ENCODE assay signal across 24 mouse cellular contexts in genomic region chr3:19888405-19888804, GRCm38 (mm10).
DNase-seq lines count a peak whose midpoint lies in the region; ATAC-seq and TF ChIP-seq lines count a peak whose summit lies in the region.
"Had no signal": no experiment of that assay in that cellular context is flagged by ENCODE, and none has a peak within 500 bp of the region (broad histone marks: within the 10 kb centered on the region; RNA-seq: fewer than 3 reads in every experiment).

No protein-coding gene starts in this region.

- no peak for TF ChIP-seq EP300 in heart, postnatal 0 days (IDR thresholded peaks at IDR 0.05; ENCODE audit: low read depth)

- H3K27me3 ChIP-seq in heart, postnatal 0 days (ENCODE audit: control insufficient read depth, insufficient read depth, low read length): no peaks in the 10 kb centered on the region
- H3K27me3 ChIP-seq in heart, embryonic 10.5 days (ENCODE audit: insufficient read depth, poor library complexity, severe bottlenecking): no peaks in the 10 kb centered on the region
- no peaks in the 10 kb centered on the region for H3K27me3 ChIP-seq in lung, embryonic 14.5 days (ENCODE audit: insufficient read depth, low read length)
- no peaks in the 10 kb centered on the region for H3K27me3 ChIP-seq in E14TG2a.4 (ENCODE audit: insufficient read depth, low read length)
- H3K27me3 ChIP-seq: embryonic facial prominence, embryonic 12.5 days; limb, embryonic 12.5 days; liver, embryonic 13.5 days; neural tube, embryonic 15.5 days; stomach, embryonic 15.5 days had no signal

- no peak overlapping the region for H3K4me2 ChIP-seq in heart, postnatal 0 days (ENCODE audit: low read depth, low read length)
- H3K4me2 ChIP-seq in lung, embryonic 14.5 days: no peak overlapping the region
- H3K4me2 ChIP-seq: embryonic facial prominence, embryonic 12.5 days; limb, embryonic 12.5 days; liver, embryonic 13.5 days; neural tube, embryonic 15.5 days; stomach, embryonic 15.5 days had no signal

- no peak overlapping the region for H3K4me3 ChIP-seq in heart, postnatal 0 days (ENCODE audit: low read depth, low read length)
- H3K4me3 ChIP-seq in heart, embryonic 10.5 days: no peak overlapping the region
- no peak overlapping the region for H3K4me3 ChIP-seq in lung, embryonic 14.5 days (ENCODE audit: low read depth, low read length)
- no peak overlapping the region for H3K4me3 ChIP-seq in lung, adult 2 months (replicated peaks; ENCODE audit: extremely low read depth, low read depth, low read length)
- H3K4me3 ChIP-seq in E14TG2a.4 (replicated peaks; ENCODE audit: low read length): no peak overlapping the region
- H3K4me3 ChIP-seq: embryonic facial prominence, embryonic 12.5 days; erythroblast, embryonic 14.5 days; gastrocnemius, adult 2 months; limb, embryonic 12.5 days; liver, embryonic 13.5 days; neural tube, embryonic 15.5 days; stomach, embryonic 15.5 days had no signal

- no peaks in the 10 kb centered on the region for H3K4me1 ChIP-seq in heart, postnatal 0 days (ENCODE audit: control insufficient read depth, insufficient read depth)
- no peaks in the 10 kb centered on the region for H3K4me1 ChIP-seq in heart, embryonic 10.5 days
- H3K4me1 ChIP-seq in lung, embryonic 14.5 days (ENCODE audit: insufficient read depth): no peaks in the 10 kb centered on the region
- H3K4me1 ChIP-seq in lung, adult 2 months (ENCODE audit: control insufficient read depth, insufficient read depth, low read length): no peaks in the 10 kb centered on the region
- H3K4me1 ChIP-seq in E14TG2a.4 (replicated peaks; ENCODE audit: low read depth, low read length): no peaks in the 10 kb centered on the region
- H3K4me1 ChIP-seq: embryonic facial prominence, embryonic 12.5 days; limb, embryonic 12.5 days; neural tube, embryonic 15.5 days; stomach, embryonic 15.5 days had no signal

- H3K9ac ChIP-seq in heart, postnatal 0 days (replicated peaks; ENCODE audit: low read depth, low read length): no peak overlapping the region
- H3K9ac ChIP-seq in lung, embryonic 14.5 days: no peak overlapping the region
- H3K9ac ChIP-seq: embryonic facial prominence, embryonic 12.5 days; limb, embryonic 12.5 days; liver, embryonic 13.5 days; neural tube, embryonic 15.5 days; stomach, embryonic 15.5 days had no signal

- no peak overlapping the region for H3K27ac ChIP-seq in heart, postnatal 0 days (ENCODE audit: low read depth)
- no peak overlapping the region for H3K27ac ChIP-seq in heart, embryonic 10.5 days
- no peak overlapping the region for H3K27ac ChIP-seq in lung, embryonic 14.5 days (ENCODE audit: low read depth)
- H3K27ac ChIP-seq: embryonic facial prominence, embryonic 12.5 days; gastrocnemius, adult 2 months; limb, embryonic 12.5 days; liver, embryonic 13.5 days; neural tube, embryonic 15.5 days; stomach, embryonic 15.5 days had no signal

- peak; percentile 39 for TF ChIP-seq CTCF in heart, postnatal 0 days (IDR thresholded peaks at IDR 0.05; ENCODE audit: low read depth)
- TF ChIP-seq CTCF in lung, embryonic 14.5 days (IDR thresholded peaks at IDR 0.05; ENCODE audit: low read depth): peak; percentile 30
- TF ChIP-seq CTCF in lung, adult 2 months (IDR thresholded peaks at IDR 0.05; ENCODE audit: insufficient read depth, low read length): no peak
- TF ChIP-seq CTCF in E14TG2a.4 (conservative IDR thresholded peaks at IDR 0.05; ENCODE audit: low read length): peak; percentile 44
- TF ChIP-seq CTCF in brain, embryonic 14.5 days (IDR thresholded peaks at IDR 0.05; ENCODE audit: borderline replicate concordance, extremely low read depth, insufficient read depth, insufficient read length): peak; percentile 17; the same call in 1 of the 2 replicates

- no peak for TF ChIP-seq POLR2A in lung, adult 2 months (IDR thresholded peaks at IDR 0.05; ENCODE audit: borderline replicate concordance, extremely low read depth, low read depth, low read length)
- no peak for TF ChIP-seq POLR2A in brain, embryonic 14.5 days (IDR thresholded peaks at IDR 0.05; ENCODE audit: borderline replicate concordance, extremely low read depth, insufficient read depth, insufficient read length, poor library complexity, severe bottlenecking)

- no peak for ATAC-seq in heart, postnatal 0 days (ENCODE audit: insufficient read depth, low read depth)
- no peak for ATAC-seq in lung, embryonic 14.5 days (ENCODE audit: insufficient read depth)
- ATAC-seq: forebrain, embryonic 16.5 days; hindbrain, embryonic 16.5 days had no signal

- H3K36me3 ChIP-seq in heart, postnatal 0 days (replicated peaks; ENCODE audit: control insufficient read depth, insufficient read depth, low read length): no peaks in the 10 kb centered on the region
- no peaks in the 10 kb centered on the region for H3K36me3 ChIP-seq in heart, embryonic 10.5 days
- no peaks in the 10 kb centered on the region for H3K36me3 ChIP-seq in lung, embryonic 14.5 days (ENCODE audit: insufficient read depth)
- no peaks in the 10 kb centered on the region for H3K36me3 ChIP-seq in E14TG2a.4 (ENCODE audit: insufficient read depth, low read length)
- H3K36me3 ChIP-seq: embryonic facial prominence, embryonic 12.5 days; limb, embryonic 12.5 days; liver, embryonic 13.5 days; neural tube, embryonic 15.5 days; stomach, embryonic 15.5 days had no signal

- no peaks in the 10 kb centered on the region for H3K9me3 ChIP-seq in heart, postnatal 0 days (replicated peaks; ENCODE audit: control insufficient read depth, low read length)
- H3K9me3 ChIP-seq in heart, embryonic 10.5 days: no peaks in the 10 kb centered on the region
- no peaks in the 10 kb centered on the region for H3K9me3 ChIP-seq in lung, embryonic 14.5 days (ENCODE audit: low read depth, low read length)
- H3K9me3 ChIP-seq in E14TG2a.4 (ENCODE audit: low read length): no peaks in the 10 kb centered on the region
- H3K9me3 ChIP-seq: embryonic facial prominence, embryonic 12.5 days; limb, embryonic 12.5 days; liver, embryonic 13.5 days; neural tube, embryonic 15.5 days; stomach, embryonic 15.5 days had no signal

- no peak for DNase-seq in heart, postnatal 0 days (ENCODE audit: low spot score)
- DNase-seq in heart, embryonic 10.5 days (ENCODE audit: low spot score): no peak
- DNase-seq in lung, embryonic 14.5 days: no peak
- no peak for DNase-seq in lung, adult 2 months
- DNase-seq in brain, embryonic 14.5 days (ENCODE audit: low read depth): peak; percentile 9
- DNase-seq in testis, postnatal 14 days (ENCODE audit: low spot score): no peak
- no peak for DNase-seq in yolk sac, embryonic 10.5 days (ENCODE audit: low spot score)
- DNase-seq: cerebellum, adult 9-11 months; gastrocnemius, adult 2 months; heart, postnatal 4 days; kidney, adult 18-20 months; kidney, postnatal 10 days; layer of hippocampus, adult 9-11 months; liver, embryonic 13.5 days; lung, postnatal 10 days; midbrain, embryonic 14.5 days had no signal
